Mouse (Mus musculus): ENCODE measurements around the gene Ceacam2.
A peak's percentile ranks its signal among the peaks of the same experiment; 100 is the strongest.
"Not testable (repeated sequence)": the region's sequence is repeated elsewhere in the genome, so short reads cannot be mapped to it uniquely, and the experiment has no call there.

Gene Ceacam2

DNA sequence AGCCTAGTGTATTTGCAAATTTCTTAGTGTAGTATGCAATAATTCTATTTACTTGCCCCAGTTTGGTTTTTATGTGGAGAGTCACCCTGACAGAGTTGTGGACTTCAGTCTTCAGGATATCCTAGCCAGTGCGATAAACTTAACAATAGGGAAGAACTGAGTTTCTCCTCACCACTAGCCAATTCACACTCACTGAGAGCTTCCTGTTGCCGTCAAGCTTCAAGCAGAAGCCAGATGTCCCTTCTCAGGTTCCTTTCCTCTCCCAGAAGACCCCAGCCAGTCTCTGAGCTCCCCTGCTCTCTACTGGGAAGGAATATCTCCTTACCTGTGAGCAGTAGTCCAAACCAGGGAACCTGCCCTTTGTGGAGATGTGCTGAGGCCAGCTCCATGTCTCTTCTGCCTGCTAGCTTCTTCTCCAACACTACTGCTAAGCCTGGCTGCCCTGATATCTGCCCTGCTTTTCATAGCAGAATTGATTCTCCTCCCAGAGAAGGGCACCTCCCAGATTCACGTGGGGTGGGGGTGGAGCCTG, at the start of gene Ceacam2:
TSS of gene Ceacam2 (minus strand) at position 482 of the 532 bp plus-strand sequence.
- DNase-seq (ENCODE audit: low read depth in 1 of 2, low spot score in 2 of 2), result not testable (repeated sequence)

DNA sequence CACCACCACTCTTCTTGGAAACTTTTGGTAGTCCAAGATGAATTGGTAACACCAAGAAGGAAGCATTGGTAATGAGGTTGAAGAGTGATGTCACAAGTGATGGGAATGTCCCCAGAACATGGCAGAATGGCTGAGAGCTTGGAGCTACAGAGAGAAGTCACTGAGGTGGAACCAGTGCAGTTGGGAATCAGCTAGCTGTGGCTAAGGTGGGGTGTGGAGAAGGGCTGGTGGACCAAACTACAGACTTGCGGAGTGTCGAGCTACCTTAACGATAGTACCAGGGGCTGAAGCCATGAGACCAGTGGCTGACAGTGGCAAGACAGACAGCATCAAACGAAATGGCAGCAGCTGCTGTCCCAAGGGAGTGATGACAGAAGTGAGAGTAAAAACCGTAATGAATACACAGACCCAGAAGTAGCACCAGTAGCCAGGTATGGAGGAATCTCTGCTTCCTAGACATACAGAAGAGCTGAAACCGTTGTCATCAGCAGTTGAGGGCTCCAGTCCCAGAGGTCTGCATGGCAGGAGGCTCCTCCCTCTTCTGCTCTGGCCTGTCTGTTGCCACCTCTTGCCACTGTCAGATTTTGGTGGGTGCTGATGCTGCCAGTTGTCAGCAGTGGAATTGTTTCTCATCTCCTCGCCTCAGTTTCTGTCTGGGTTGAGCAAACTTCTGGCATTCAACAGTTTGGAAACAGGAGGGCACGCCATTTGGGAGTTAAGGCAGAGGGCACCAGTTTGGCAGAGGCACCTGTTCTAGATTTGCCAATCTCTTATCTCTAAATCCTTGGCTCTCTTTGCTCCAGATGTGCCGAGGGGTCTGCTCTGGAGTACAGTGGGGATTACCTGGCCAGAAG, 45.9 kb upstream of the Ceacam2 start:
- DNase-seq (ENCODE audit: low read depth in 1 of 2, low spot score in 2 of 2), result no peak

DNA sequence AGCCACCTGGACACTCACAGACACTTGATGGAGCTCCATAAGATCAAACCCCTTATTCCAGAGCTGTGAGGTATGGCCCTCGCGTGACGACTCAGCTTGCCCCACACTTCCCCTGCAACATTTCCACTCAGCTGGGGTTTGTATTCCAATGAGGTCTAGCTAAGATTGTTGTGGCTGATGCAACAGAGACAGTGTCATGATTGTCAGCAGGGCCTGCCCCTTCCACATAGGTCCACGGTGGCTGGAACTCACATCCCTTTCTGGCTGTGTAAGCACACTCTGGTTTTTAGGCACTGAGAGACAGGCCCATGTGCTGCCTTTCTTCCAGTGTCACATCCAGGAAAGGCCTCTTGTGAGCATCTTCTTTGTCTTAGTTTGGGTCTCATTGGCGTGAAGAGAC, 45.0 kb upstream of the Ceacam2 start:
- no peak for DNase-seq (ENCODE audit: low read depth in 1 of 2, low spot score in 2 of 2)

DNA sequence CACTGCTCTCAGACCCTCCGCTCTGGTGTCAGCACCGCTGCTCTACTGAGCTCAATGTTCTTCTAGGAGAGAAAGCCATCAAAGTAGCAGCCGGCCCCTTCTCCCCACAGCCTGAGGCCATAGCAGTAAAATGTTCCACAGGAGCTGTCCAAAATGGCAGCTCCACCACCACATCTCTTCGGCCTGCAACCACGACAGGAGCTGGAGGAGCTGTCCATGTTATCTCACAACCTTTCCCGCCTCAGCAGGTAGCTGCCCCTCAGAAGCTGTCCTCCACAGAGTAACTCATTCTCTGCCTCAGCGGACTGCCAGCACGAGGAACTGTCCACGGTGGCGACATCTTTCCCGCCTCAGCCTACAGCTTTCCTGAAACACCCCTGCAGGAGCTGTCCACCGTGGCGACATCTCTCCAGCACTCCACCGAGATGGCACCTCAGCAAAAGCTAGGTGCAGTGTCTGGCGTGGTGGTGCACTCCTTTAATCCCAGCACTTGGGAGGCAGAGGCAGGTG, 42.7 kb upstream of the Ceacam2 start:
- no peak for DNase-seq (ENCODE audit: low read depth in 1 of 2, low spot score in 2 of 2)

DNA sequence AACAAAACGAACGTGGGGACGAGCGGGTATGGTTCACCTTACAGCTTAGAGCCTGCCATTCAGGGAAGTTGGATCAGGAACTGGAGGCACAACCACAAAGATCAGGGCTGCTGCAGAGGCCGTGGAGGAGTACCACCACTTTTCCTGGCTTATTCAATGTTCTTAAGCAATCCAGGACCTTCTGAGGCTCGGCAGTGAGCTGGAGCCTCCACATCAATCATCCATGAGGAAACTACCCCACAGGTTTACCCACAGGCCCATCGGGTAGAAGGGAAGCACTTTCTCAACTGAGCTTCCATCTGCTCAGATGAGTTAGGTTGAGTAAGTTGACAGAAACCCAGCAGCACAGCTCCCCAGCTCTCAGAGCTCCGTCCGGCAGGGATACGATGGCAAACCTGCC, 39.8 kb upstream of the Ceacam2 start:
- no peak for DNase-seq (ENCODE audit: low read depth in 1 of 2, low spot score in 2 of 2)

DNA sequence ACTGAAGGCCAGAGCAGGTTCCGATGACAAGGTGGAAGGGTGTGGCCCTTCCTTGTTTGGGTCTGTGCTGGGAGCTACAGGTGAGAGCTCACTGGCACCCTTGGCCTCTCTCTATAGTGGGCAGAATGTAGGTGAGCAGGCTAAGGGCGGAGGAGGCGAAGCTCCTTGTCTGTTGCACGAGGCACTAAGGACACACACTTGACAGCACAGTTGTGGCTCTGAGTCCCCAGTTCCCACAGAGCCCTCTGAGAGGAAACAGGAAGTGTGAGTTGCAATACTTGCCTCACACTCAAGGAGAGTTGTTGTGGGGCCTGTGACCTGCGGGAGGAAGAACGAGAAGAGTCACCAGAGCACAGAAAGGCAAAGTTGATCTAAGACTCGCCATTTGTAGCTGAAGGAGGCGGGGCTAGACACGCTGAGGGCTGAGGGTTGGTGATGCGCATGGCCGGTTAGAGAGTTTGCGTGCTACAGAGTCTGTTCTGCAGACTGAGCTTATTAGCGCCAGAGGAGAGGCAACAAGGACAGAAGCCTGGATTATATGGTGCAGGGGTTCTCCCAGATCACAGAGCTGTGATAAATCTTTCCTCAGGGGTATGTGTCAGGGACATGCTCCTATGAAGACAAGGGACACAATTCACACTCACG, 37.3 kb upstream of the Ceacam2 start:
- DNase-seq (ENCODE audit: low read depth in 1 of 2, low spot score in 2 of 2), result peak in 1 of 2 experiments; percentile 33

DNA sequence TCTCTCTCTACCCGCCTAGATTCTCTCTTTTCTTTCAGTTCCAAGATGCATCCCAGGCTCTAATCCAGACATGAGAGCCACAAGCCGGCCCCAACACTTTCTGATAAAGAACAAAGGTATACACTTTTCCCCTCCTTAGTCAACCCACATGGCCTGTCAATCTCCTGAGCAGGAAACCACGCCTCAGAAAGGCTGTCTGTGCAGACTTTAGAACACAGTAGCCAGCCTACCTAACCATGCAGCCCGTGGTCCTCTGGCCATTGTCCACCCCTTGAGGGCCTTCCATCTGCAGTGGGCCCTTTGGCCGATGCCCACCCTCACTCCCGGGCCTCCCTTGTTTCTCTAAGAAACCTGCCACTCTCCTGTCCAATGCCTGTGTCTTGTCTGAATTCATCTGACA, 36.7 kb upstream of the Ceacam2 start:
- DNase-seq (ENCODE audit: low read depth in 1 of 2, low spot score in 2 of 2), result not testable (repeated sequence)

DNA sequence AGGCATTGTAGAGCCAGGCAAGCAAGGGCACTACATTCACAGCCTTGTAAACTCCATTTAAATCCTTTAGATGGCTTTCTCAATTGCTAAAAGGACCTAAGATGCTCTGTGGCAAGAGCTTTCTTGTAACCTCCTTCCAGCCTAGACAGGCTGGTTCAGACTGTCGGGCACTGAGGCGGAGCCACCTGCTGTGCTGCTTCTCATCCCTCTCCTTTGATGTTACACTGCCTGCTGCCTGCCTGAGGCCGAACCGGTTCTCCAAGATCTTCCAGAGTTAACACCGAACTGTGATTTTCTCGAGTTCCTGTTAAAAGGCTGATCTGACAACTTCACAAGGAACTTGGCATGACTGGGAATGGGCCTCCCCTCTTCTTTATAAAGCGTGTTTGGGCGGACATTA, 36.2 kb upstream of the Ceacam2 start:
- DNase-seq (ENCODE audit: low read depth in 1 of 2, low spot score in 2 of 2), result no peak

DNA sequence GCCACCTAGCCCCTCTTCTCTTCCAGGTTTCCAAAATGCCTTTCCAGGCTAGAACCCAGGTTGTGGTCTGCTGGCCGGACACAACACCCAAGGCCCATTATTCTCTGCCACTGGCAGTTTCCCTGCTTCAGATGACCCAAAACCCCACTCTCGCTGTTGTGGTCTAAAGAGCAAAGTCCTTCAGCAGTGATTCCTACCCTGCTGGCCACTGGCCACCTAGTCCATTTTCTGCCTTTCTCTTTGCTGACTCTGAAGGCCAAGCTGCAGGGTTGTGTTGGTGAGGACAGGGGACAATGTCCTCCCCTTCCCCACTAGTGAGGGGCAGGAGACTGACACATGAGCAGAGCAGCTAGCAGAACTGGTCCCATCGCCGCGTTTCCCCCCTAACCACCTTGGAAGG, 35.4 kb upstream of the Ceacam2 start:
- no peak for DNase-seq (ENCODE audit: low read depth in 1 of 2, low spot score in 2 of 2)

DNA sequence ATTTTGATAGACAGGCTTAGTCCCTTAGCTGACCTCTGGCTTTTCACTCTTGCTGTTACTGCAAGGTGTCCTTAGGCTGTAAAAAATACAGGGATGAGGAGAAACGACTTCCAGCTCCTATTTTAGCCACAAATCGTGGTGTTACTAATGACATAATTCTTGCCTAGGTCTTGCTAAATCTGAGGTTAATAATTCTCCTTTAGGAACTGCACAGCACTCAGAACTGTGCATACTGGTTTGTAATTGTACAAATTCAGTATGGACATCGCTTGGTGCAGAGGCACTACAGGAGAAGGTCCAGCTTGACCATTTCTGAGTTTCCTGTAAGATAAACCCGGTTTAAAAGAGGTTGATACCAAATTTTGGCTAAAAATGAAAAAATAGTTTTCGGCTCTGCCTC, 34.1 kb upstream of the Ceacam2 start:
- DNase-seq (ENCODE audit: low read depth in 1 of 2, low spot score in 2 of 2), result not testable (repeated sequence)

DNA sequence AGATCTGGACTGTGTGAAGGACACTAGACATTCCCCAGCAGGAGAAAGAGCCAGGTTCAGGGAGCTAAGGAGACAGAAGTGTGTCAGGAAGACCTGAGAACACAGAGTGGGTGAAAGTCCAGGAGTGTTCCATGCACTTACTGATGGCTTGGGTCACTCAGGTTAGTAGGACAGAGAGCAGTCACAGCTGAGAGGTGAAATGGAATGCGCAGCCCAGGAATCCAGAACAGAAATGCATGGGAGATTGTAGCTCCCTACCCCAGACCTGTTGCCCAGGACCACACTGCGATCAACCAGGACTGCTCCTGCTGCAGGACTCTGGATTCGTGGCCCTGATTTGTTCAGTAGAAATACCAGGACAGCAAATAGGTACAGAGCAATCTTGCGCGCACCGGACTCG, 29.1 kb upstream of the Ceacam2 start:
- DNase-seq (ENCODE audit: low read depth in 1 of 2, low spot score in 2 of 2), result no peak

DNA sequence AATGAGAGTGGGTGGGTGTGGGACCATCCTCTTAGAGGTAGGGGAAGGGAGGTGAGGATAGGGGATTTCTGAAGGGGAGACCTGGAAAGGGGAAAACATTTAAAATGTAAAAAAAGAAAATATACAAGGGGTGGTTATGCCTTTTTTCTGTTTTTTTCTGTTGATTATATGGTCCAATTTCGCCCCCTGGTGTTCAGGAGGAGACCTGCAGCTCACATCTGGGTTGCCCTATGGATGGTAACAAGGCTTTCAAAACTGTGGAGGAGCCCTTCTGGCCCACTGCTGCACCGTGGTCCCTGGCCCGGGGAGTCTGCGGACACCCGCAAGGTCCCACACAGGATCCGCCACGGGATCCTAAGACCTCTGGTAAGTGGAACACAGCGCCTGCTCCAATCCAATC, 1.8 kb upstream of the Ceacam2 start:
- DNase-seq (ENCODE audit: low read depth in 1 of 2, low spot score in 2 of 2), result not testable (repeated sequence)

DNA sequence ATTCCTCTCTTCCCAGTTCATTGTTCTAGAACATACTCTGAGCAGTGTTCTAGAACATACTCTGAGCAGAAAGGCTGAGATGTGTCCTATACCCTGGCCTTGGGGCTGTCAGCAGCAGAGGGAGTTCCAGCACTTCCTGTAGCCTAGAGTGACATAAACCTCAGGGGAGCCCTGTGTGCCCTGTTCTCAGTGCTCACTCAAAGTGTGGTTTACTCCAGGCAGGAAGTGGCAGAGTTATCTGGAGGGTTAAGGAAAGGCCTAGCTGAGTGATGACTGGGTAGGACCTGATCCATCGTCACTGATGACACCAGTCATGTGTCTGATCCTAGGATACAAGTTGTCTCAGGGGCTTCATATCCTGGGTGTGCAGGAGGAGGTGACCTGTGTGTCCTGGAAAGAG, 297 bp upstream of the Ceacam2 start:
- not testable (repeated sequence) for DNase-seq (ENCODE audit: low read depth in 1 of 2, low spot score in 2 of 2)

DNA sequence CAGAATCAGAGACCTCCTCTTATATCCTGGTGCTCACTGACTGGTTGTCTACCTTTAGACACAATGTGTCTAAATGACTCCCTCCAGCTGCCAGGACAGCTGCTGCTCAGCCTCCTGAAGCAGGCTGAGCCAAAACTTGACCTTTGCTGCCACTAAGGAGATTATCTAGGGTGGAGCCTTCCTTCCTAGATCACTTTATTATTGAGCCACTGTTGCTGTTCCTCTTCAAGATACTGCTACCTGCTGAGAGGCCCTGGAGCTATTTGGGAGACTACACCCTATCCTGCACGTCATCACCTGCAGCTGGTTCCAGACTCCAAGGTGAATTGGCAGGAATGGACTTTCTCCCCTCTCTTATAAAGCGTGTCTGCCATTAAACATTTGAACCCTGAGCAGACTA, 8.8 kb downstream of the Ceacam2 start:
- no peak for DNase-seq (ENCODE audit: low read depth in 1 of 2, low spot score in 2 of 2)

DNA sequence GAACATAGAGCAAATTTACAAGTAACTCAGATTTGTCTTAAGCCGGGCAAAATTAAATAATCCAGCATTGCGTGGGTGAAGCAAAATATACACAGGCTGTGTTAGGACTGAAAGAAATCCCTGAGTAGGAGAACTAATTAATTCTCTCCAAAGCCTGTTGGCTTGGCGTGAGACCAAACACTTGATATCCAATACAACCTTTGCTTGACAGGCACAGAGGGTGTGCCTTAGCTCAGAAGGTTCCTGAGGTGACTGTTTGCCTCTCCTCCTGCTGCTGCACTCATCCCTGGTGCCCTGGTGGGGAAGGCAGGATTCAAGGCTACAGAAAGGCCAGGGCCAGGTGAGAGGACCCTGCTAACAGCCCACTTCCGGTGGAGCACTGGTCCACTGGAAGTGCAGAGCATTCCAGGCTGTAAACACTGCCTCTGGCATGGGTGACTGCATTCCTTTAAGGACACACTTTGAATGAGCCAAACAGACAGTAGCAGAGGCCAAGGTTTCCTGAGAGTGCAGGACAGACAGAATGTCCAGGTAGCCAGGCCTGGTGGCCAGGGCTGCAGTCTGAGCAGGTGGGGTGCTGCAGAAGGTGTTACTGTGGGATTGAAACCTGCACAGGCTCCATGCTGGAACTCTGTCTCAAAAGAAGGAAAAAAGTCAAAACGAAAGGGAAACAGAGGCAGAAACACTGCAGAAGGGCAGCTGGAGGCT, 23.4 kb downstream of the Ceacam2 start:
- not testable (repeated sequence) for DNase-seq (ENCODE audit: low read depth in 1 of 2, low spot score in 2 of 2)

DNA sequence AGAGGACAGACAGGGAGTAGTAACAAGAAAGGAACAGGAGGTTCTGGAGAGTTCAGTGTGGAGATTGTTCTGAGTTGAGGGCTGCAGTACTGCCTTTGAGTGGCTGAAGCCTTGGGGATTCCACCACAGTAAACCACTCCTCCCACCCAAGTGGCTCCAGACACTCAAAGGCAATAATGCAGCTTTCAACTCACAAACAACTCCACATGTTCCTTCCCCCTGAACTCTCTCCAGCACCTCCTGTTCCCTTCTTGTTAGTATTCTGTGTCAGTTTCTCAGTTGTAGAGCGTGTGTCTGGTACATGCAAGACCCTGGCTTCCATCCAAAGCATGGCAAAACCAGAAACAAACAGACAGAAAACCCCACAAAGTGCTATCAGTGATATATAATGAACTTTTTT, 24.0 kb downstream of the Ceacam2 start:
- not testable (repeated sequence) for DNase-seq (ENCODE audit: low read depth in 1 of 2, low spot score in 2 of 2)

DNA sequence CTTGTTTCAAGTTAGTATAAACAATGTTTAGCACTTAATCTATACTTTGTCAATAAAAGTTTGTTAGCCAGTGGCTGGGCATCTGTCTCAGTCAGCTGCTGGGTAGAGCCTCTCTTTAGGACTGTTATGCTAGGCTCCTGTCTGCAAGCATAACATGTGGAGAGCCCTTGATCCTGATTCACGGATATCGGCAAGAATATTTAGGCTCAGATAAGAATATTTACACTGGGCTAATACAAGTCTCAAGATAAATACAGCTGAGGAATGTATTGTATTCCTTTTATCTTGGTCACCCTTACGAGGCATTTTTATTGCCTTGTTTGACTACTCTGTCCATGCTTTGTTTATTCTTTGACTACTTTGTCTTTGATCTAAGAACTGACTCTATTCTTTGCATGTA, 29.7 kb downstream of the Ceacam2 start:
- no peak for DNase-seq (ENCODE audit: low read depth in 1 of 2, low spot score in 2 of 2)

DNA sequence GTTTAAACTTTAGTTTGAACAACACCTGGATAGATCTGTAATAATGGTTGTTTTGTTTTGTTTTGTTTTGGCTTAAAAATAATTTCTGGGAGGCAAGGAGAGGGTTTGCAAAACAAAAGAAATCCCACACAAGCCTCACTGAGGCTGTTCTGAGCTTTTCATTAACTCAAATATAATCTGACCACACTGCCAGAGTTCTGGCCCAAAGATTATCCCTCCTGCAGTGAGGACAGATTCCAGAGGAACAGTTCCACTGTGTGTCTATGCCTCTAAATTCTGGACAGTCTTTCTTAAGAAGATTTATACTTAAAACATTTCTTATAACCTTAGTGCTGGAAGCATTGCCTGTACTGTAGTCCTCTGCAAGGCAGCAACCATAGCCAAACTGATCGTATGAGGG, 45.0 kb downstream of the Ceacam2 start:
- DNase-seq (ENCODE audit: low read depth in 1 of 2, low spot score in 2 of 2), result no peak

DNA sequence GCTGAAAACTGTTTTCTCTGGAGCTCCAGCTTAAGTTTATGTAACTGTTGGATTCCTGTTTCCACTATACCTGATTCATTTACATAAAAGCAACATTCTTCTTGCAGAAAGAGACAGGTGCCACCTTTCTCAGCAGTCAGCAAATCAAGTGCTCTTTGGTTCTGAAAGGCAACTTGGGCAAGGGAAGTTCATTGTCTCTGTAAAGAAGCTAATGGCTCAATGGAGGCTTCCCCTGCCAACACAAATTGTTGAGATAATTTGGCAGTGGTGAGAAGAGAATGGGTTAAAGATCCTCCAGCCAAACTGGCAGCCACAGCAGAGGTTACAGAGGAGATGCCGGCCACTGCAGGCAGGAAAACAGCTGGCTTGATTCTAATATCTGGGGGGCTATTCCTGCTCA, 49.0 kb downstream of the Ceacam2 start:
- DNase-seq (ENCODE audit: low read depth in 1 of 2, low spot score in 2 of 2), result not testable (repeated sequence)

DNA sequence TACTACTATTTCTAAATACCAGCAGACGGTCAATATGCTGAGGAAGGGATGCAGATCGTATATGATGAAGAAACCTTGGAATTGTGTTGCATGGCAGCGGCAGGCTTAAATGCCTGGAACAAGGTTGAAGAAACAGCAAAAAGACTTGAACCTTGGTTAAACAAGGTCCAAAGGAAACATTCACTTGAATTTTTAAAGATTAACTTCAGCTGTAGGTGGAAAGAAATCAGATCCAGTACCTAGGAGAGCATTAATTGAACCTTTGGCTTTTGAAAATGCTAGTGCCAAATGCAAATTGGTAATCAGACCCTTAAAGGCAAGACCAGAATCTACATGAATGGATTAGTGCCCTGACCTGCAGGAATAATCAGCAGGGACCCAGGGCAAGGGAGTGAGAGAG, 50.3 kb downstream of the Ceacam2 start:
- DNase-seq (ENCODE audit: low read depth in 1 of 2, low spot score in 2 of 2), result not testable (repeated sequence)

DNA sequence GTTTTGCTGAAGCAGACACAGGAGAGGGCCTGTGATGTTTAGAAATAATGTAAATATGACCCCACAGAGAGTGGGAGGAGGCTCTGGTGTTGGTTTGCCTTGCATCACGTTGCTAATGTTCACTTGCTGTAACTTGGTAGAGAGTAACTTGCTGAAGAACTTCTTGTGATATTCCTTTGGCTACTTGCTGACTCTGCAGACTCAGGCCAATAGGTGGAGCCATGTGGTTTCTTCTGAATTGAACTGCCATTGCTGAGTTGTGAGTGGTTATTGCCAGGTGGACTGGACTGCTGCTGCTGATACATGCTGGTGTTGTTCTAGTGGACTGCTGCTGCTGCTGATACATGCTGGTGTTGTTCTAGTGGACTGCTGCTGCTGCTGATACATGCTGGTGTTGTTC, 53.5 kb downstream of the Ceacam2 start:
- DNase-seq (ENCODE audit: low read depth in 1 of 2, low spot score in 2 of 2), result no peak

DNA sequence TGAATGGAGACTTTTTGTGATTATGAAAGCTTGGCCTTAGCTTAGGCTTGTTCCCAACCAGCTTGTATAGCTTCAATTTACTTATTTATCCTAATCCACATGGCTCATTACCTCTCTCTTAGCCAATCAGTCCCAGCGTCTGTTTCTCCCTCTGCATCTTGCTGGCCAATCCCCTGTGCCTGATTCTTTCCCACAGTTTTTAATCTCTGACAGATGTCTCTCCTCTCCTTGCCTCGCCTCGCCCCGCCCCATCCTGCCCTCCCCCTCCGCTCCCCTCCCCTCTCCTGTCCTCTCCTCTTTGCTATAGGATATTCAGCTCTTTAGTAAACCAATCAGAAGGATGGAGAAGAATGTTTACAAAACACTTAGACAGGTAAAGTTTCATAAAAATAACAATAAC, 54.6 kb downstream of the Ceacam2 start:
- DNase-seq (ENCODE audit: low read depth in 1 of 2, low spot score in 2 of 2), result no peak
